Mouse (Mus musculus): ENCODE results near the gene Gga2. TPM values are rescaled to one million over a fixed set of nuclear protein-coding genes. Genes with fewer than 3 reads are reported as not detected.

Gga2 gene
- polyA plus RNA-seq, 1 experiment from 2014 or later, result 53.1 TPM

GRCm38 (mm10) chr7:122044106-122044505 is 23.1 kb upstream of the Gga2 start:
- no peak overlapping the region for H3K4me3 ChIP-seq (replicated peaks)
- no peak overlapping the region for H3K27ac ChIP-seq (replicated peaks)
- H3K27me3 ChIP-seq (replicated peaks), result no peaks in the 10 kb centered on the region
- H3K4me2 ChIP-seq, result no peak overlapping the region
- ATAC-seq (ENCODE audit: low FRiP score), result no peak
- no peak overlapping the region for H3K9ac ChIP-seq (replicated peaks)
- H3K4me1 ChIP-seq, result no peaks in the 10 kb centered on the region
- no peaks in the 10 kb centered on the region for H3K9me3 ChIP-seq (replicated peaks)
- peaks cover 47% of the 10 kb centered on the region for H3K36me3 ChIP-seq
- 88% methylated on average over 8 of the region's 8 CpGs for WGBS

- no peak overlapping the region for H3K27ac ChIP-seq (replicated peaks)
- no peaks in the 10 kb centered on the region for H3K9me3 ChIP-seq (replicated peaks)
- WGBS, result 50% methylated on average over 2 of the region's 2 CpGs
- no peak for ATAC-seq (ENCODE audit: low FRiP score)
- no peak overlapping the region for H3K9ac ChIP-seq (replicated peaks)
- no peak overlapping the region for H3K4me3 ChIP-seq (replicated peaks)
- no peak overlapping the region for H3K4me2 ChIP-seq
- no peaks in the 10 kb centered on the region for H3K27me3 ChIP-seq (replicated peaks)
- peaks cover 11% of the 10 kb centered on the region for H3K36me3 ChIP-seq
- H3K4me1 ChIP-seq, result no peaks in the 10 kb centered on the region
Measured at GRCm38 (mm10) chr7:122034348-122034747, 13.3 kb upstream of the Gga2 start.

DNA sequence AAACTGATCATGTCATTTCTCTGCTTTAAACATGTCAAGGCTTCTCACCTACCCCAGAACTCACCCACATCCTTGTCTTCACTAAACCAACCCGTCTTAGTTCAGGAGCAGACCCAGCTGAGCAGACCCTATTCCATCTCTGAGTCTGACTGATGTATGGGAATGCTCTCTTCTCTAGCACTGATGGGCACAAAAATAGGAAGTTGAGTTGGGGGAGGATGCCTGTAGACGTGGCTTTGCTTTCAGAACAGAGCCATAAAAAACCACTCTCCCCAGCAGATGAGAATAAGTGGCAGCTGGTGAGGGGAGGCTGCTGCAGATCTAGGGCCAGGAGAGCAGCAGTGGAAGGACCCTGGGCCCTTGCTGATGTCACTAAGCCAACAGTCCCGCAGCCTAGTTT is 12.3 kb upstream of the Gga2 start:
- Histone ChIP-seq H3K9ac (replicated peaks) (no peak overlapping the region), H3K4me3 (replicated peaks) (no peak overlapping the region), H3K27ac (replicated peaks) (no peak overlapping the region), H3K27me3 (replicated peaks) (no peaks in the 10 kb centered on the region), H3K4me2 (no peak overlapping the region), H3K4me1 (no peaks in the 10 kb centered on the region), H3K9me3 (replicated peaks) (no peaks in the 10 kb centered on the region), H3K36me3 (0 out of 2 replicates have a peak, but pooled peaks cover 3% of the 10 kb centered on the region)
- 63% methylated on average over 3 of the region's 3 CpGs for WGBS
- no peak for ATAC-seq (ENCODE audit: low FRiP score)

GRCm38 (mm10) chr7:122022131-122022530 is 1.1 kb upstream of the Gga2 start:
- Histone ChIP-seq H3K36me3 (no peaks in the 10 kb centered on the region), H3K4me2 (no peak overlapping the region), H3K27ac (replicated peaks) (no peak overlapping the region), H3K9me3 (replicated peaks) (no peaks in the 10 kb centered on the region), H3K4me3 (replicated peaks) (no peak overlapping the region), H3K27me3 (replicated peaks) (no peaks in the 10 kb centered on the region), H3K4me1 (peaks cover 30% of the 10 kb centered on the region), H3K9ac (replicated peaks) (no peak overlapping the region)
- WGBS, result 100% methylated on average over 2 of the region's 2 CpGs
- no peak for ATAC-seq (ENCODE audit: low FRiP score)

DNA sequence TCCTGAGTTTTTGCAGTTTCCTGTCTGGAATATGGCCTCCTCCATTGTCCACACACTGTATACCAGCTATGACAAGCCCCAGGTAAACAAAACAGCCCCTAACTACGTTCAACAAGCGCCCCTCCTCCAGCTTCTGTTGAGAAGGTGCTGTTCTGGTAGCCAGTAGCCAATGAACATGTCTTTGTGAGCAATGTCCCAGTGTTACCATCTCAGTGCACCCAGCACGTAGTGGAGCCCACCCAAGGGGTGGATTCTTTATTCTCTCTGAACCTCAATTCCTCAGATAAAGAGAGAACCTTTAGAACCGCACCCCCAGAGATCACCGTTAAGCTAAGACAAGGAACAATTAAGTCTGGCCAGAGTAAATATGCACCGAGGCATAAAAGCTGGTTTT is 752 bp downstream of the Gga2 start:
- 1% methylated on average over 6 of the region's 6 CpGs for WGBS
- Histone ChIP-seq H3K9ac (replicated peaks) (peak overlapping the region; percentile 82), H3K4me1 (peaks cover 49% of the 10 kb centered on the region), H3K36me3 (no peaks in the 10 kb centered on the region), H3K27me3 (replicated peaks) (no peaks in the 10 kb centered on the region), H3K4me2 (peak overlapping the region; percentile 69), H3K27ac (replicated peaks) (peak overlapping the region; percentile 91), H3K9me3 (replicated peaks) (no peaks in the 10 kb centered on the region), H3K4me3 (replicated peaks) (peak overlapping the region; percentile 93)
- peak; percentile 72 for ATAC-seq (ENCODE audit: low FRiP score)

- peak overlapping the region; percentile 69 for H3K4me2 ChIP-seq
- H3K4me1 ChIP-seq, result peaks cover 61% of the 10 kb centered on the region
- no peaks in the 10 kb centered on the region for H3K36me3 ChIP-seq
- H3K9me3 ChIP-seq (replicated peaks), result no peaks in the 10 kb centered on the region
- 0 out of 2 replicates have a peak overlapping the region, but pooled peaks have one; percentile 11 for H3K27ac ChIP-seq (replicated peaks)
- WGBS, result 82% methylated on average over 7 of the region's 7 CpGs
- ATAC-seq (ENCODE audit: low FRiP score), result no peak
- 0 out of 2 replicates have a peak overlapping the region, but pooled peaks have one; percentile 82 for H3K9ac ChIP-seq (replicated peaks)
- no peaks in the 10 kb centered on the region for H3K27me3 ChIP-seq (replicated peaks)
- H3K4me3 ChIP-seq (replicated peaks), result peak overlapping the region; percentile 93
Measured at GRCm38 (mm10) chr7:122018978-122019377, 2.0 kb downstream of the Gga2 start.

DNA sequence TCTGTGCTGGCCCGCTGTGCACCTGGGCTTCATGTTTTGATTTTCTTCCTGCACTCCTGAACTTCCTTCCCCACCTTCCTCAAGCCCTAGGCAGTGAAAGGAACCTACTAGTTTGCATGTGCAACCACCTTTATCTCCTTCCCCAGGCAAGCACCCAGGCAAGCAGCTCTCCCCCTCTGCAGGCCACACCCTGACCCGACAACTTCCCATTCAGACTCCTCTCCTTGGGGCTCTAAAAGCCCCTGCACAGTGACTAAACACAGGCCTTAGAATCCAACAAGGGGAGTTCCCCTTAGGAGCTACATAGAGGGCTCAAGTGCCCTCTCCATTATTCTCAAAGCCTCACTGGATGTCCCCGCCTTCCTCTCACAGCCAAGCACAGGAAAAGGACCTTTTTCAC is 2.8 kb downstream of the Gga2 start:
- 73% methylated on average over 3 of the region's 3 CpGs for WGBS
- H3K27me3 ChIP-seq (replicated peaks), result no peaks in the 10 kb centered on the region
- no peak overlapping the region for H3K27ac ChIP-seq (replicated peaks)
- no peak overlapping the region for H3K9ac ChIP-seq (replicated peaks)
- peak overlapping the region; percentile 93; the same call in 1 of the 2 replicates for H3K4me3 ChIP-seq (replicated peaks)
- no peak for ATAC-seq (ENCODE audit: low FRiP score)
- H3K4me2 ChIP-seq, result peak overlapping the region; percentile 69
- peaks cover 65% of the 10 kb centered on the region for H3K4me1 ChIP-seq
- no peaks in the 10 kb centered on the region for H3K36me3 ChIP-seq
- H3K9me3 ChIP-seq (replicated peaks), result no peaks in the 10 kb centered on the region

- H3K27ac ChIP-seq (replicated peaks), result peak overlapping the region; percentile 18
- H3K4me1 ChIP-seq, result peaks cover 65% of the 10 kb centered on the region
- no peak for ATAC-seq (ENCODE audit: low FRiP score)
- 0 out of 2 replicates have a peak overlapping the region, but pooled peaks have one; percentile 26 for H3K9ac ChIP-seq (replicated peaks)
- no peak overlapping the region for H3K4me3 ChIP-seq (replicated peaks)
- 30% methylated on average over 10 of the region's 10 CpGs for WGBS
- no peaks in the 10 kb centered on the region for H3K27me3 ChIP-seq (replicated peaks)
- H3K36me3 ChIP-seq, result peaks cover 16% of the 10 kb centered on the region
- H3K4me2 ChIP-seq, result peak overlapping the region; percentile 40
- no peaks in the 10 kb centered on the region for H3K9me3 ChIP-seq (replicated peaks)
Measured at GRCm38 (mm10) chr7:122015734-122016133, 5.3 kb downstream of the Gga2 start.

- H3K4me1 ChIP-seq, result peaks cover 63% of the 10 kb centered on the region
- ATAC-seq (ENCODE audit: low FRiP score), result no peak
- peak overlapping the region; percentile 40 for H3K4me2 ChIP-seq
- 0 out of 2 replicates have a peak overlapping the region, but pooled peaks have one; percentile 26 for H3K9ac ChIP-seq (replicated peaks)
- H3K27me3 ChIP-seq (replicated peaks), result no peaks in the 10 kb centered on the region
- H3K36me3 ChIP-seq, result peaks cover 23% of the 10 kb centered on the region
- 42% methylated on average over 8 of the region's 8 CpGs for WGBS
- no peaks in the 10 kb centered on the region for H3K9me3 ChIP-seq (replicated peaks)
- peak overlapping the region; percentile 33; the same call in 1 of the 2 replicates for H3K27ac ChIP-seq (replicated peaks)
- H3K4me3 ChIP-seq (replicated peaks), result no peak overlapping the region
Measured at GRCm38 (mm10) chr7:122015105-122015504, 5.9 kb downstream of the Gga2 start.

DNA sequence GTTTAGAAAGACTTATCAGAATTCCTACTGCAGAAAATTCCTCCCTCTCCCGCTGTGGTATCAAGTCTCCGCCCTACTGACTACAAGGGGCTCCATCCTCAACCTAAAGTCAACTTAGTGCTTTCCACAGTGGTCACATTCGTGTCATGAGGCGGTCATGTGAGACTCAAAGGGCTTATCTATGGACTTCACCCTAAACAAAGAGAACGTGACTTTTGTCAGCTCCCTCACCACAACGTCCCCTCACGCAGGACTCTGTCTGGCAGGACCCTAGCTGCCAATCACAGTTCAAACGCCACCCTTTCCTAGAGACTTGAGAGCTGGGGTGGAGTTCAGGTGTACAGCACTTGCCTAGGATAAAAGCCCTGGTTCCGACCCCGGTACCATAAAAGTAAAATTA is 8.1 kb downstream of the Gga2 start:
- H3K9ac ChIP-seq (replicated peaks), result no peak overlapping the region
- no peak overlapping the region for H3K4me2 ChIP-seq
- H3K4me3 ChIP-seq (replicated peaks), result no peak overlapping the region
- H3K36me3 ChIP-seq, result peaks cover 41% of the 10 kb centered on the region
- 93% methylated on average over 10 of the region's 10 CpGs for WGBS
- H3K27me3 ChIP-seq (replicated peaks), result no peaks in the 10 kb centered on the region
- H3K27ac ChIP-seq (replicated peaks), result no peak overlapping the region
- no peak for ATAC-seq (ENCODE audit: low FRiP score)
- peaks cover 42% of the 10 kb centered on the region for H3K4me1 ChIP-seq
- H3K9me3 ChIP-seq (replicated peaks), result no peaks in the 10 kb centered on the region

GRCm38 (mm10) chr7:122012370-122012769 is 8.7 kb downstream of the Gga2 start:
- Histone ChIP-seq H3K9me3 (replicated peaks) (no peaks in the 10 kb centered on the region), H3K4me1 (peaks cover 37% of the 10 kb centered on the region), H3K27ac (replicated peaks) (no peak overlapping the region), H3K9ac (replicated peaks) (no peak overlapping the region), H3K36me3 (peaks cover 45% of the 10 kb centered on the region), H3K4me2 (no peak overlapping the region), H3K4me3 (replicated peaks) (no peak overlapping the region), H3K27me3 (replicated peaks) (no peaks in the 10 kb centered on the region)
- ATAC-seq (ENCODE audit: low FRiP score), result no peak
- 94% methylated on average over 4 of the region's 4 CpGs for WGBS

- no peaks in the 10 kb centered on the region for H3K27me3 ChIP-seq (replicated peaks)
- no peaks in the 10 kb centered on the region for H3K9me3 ChIP-seq (replicated peaks)
- H3K9ac ChIP-seq (replicated peaks), result no peak overlapping the region
- H3K4me2 ChIP-seq, result no peak overlapping the region
- 68% methylated on average over 8 of the region's 8 CpGs for whole genome bisulfite sequencing
- no peak for ATAC-seq (ENCODE audit: low FRiP score)
- H3K4me1 ChIP-seq, result no peaks in the 10 kb centered on the region
- no peak overlapping the region for H3K27ac ChIP-seq (replicated peaks)
- peaks cover 87% of the 10 kb centered on the region for H3K36me3 ChIP-seq
- no peak overlapping the region for H3K4me3 ChIP-seq (replicated peaks)
Measured at GRCm38 (mm10) chr7:122000396-122000795, 20.6 kb downstream of the Gga2 start.

Data from neural tube, embryonic 15.5 days (tissue).